Mouse (Mus musculus): ENCODE measurements around the gene Hat1. TPM values are rescaled to one million over a fixed set of nuclear protein-coding genes. Genes with fewer than 3 reads are reported as not detected.

The Hat1 gene
- polyA plus RNA-seq, 1 experiment from 2014 or later: 149 TPM

DNA sequence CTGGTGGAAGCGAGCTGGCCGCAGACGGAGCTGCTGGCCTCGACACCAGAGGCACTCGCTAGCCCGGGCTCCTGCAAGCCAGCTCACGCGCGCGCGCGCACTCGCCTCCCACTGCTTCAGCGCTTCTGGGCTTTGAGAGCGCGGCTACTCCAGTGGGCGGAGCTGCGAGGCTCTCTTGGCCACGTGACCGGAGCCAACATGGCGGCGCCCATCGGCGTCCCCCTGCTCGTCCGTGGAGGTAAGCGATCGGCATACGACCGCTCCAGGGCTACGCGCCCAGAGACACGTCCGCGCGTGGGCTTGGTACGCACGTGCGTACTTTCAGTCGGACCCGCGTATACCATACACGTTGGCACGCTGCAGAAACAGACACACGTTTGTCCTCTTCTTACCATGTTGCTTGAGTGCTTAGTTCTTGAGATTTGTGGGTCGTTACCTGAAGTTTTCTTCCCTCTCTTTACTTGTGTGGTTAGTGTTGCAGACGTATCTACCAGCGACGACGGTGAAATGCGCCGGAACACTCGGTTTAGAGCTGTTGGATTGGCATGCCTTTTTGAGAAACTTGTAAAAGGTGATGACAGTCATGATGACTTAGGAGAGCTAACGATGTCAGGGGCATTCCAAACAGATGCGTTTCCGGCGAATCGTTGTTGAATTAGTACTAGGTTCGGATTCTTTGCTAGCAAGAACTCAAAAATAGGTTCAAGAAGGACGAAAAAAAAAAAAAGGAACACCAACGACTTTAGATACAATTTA, 64.6 kb downstream of the Hat1 start, which contains the start of gene Metap1d:
Gene Metap1d, plus strand, starts transcription at position 116 of the 756 bp plus-strand sequence.
- peak within 1 kb of the TSS; percentile 60 for H3K9ac ChIP-seq (ENCODE audit: low read depth, low read length)
- ATAC-seq (ENCODE audit: low FRiP score, low TSS enrichment): peak; percentile 98
- peak within 1 kb of the TSS; percentile 51 for H3K4me2 ChIP-seq (replicated peaks; ENCODE audit: low read depth, low read length)
- peak within 1 kb of the TSS; percentile 49 for H3K4me3 ChIP-seq (ENCODE audit: low read length)
- no peaks in the 10 kb centered on the region for H3K27me3 ChIP-seq (ENCODE audit: control insufficient read depth, insufficient read depth, low read length)
- H3K9me3 ChIP-seq (ENCODE audit: control insufficient read depth, low read length): no peaks in the 10 kb centered on the region
- H3K27ac ChIP-seq (ENCODE audit: low read depth, low read length): no peak within 1 kb of the TSS
- no peaks in the 10 kb centered on the region for H3K4me1 ChIP-seq (ENCODE audit: control insufficient read depth, insufficient read depth, low read length)
- under 1% methylated on average over 60 of the region's 61 CpGs for WGBS
- H3K36me3 ChIP-seq (ENCODE audit: control insufficient read depth, insufficient read depth, low read length): no peaks in the 10 kb centered on the region

DNA sequence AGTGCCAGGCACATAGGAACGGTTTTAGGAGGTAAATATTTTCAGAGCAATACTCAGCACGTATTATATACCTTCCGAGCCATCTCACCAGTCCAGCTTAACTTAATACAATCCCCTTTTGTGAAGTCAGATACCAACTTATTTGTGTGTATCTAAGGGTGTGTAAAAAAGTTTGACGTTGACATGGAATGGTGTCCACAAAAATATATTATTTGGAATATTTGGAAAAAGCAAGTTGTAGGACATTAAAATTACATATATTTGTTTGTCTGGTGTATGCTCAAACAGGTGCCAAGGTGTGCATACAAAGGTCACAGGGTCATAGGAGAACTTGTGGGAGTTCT, 65.1 kb downstream of the Hat1 start:
- no peak for ATAC-seq (ENCODE audit: low FRiP score, low TSS enrichment)

GRCm38 (mm10) chr2:71458624-71459023, 69.9 kb downstream of the Hat1 start:
- WGBS: 80% methylated on average over 13 of the region's 13 CpGs
- no peaks in the 10 kb centered on the region for H3K27me3 ChIP-seq (ENCODE audit: control insufficient read depth, insufficient read depth, low read length)
- no peaks in the 10 kb centered on the region for H3K36me3 ChIP-seq (ENCODE audit: control insufficient read depth, insufficient read depth, low read length)
- H3K27ac ChIP-seq (ENCODE audit: low read depth, low read length): no peak overlapping the region
- no peaks in the 10 kb centered on the region for H3K4me1 ChIP-seq (ENCODE audit: control insufficient read depth, insufficient read depth, low read length)
- H3K4me2 ChIP-seq (replicated peaks; ENCODE audit: low read depth, low read length): no peak overlapping the region
- H3K4me3 ChIP-seq (ENCODE audit: low read length): no peak overlapping the region
- H3K9me3 ChIP-seq (ENCODE audit: control insufficient read depth, low read length): no peaks in the 10 kb centered on the region
- ATAC-seq (ENCODE audit: low FRiP score, low TSS enrichment): no peak
- H3K9ac ChIP-seq (ENCODE audit: low read depth, low read length): no peak overlapping the region

More for the DNA sequence above, 65.1 kb downstream of the Hat1 start:
- 40% methylated on average over 4 of the region's 4 CpGs for WGBS
- Histone ChIP-seq H3K4me3 (ENCODE audit: low read length) (peak overlapping the region; percentile 49), H3K27ac (ENCODE audit: low read depth, low read length) (no peak overlapping the region), H3K27me3 (ENCODE audit: control insufficient read depth, insufficient read depth, low read length) (no peaks in the 10 kb centered on the region), H3K9ac (ENCODE audit: low read depth, low read length) (peak overlapping the region; percentile 60; the same call in 1 of the 2 replicates), H3K9me3 (ENCODE audit: control insufficient read depth, low read length) (no peaks in the 10 kb centered on the region), H3K4me2 (replicated peaks; ENCODE audit: low read depth, low read length) (peak overlapping the region; percentile 51), H3K4me1 (ENCODE audit: control insufficient read depth, insufficient read depth, low read length) (no peaks in the 10 kb centered on the region), H3K36me3 (ENCODE audit: control insufficient read depth, insufficient read depth, low read length) (no peaks in the 10 kb centered on the region)

GRCm38 (mm10) chr2:71459659-71460058, 70.9 kb downstream of the Hat1 start:
- ATAC-seq (ENCODE audit: low FRiP score, low TSS enrichment): no peak
- H3K4me3 ChIP-seq (ENCODE audit: low read length): no peak overlapping the region
- no peak overlapping the region for H3K4me2 ChIP-seq (replicated peaks; ENCODE audit: low read depth, low read length)
- no peak overlapping the region for H3K27ac ChIP-seq (ENCODE audit: low read depth, low read length)
- H3K9ac ChIP-seq (ENCODE audit: low read depth, low read length): no peak overlapping the region
- no peaks in the 10 kb centered on the region for H3K4me1 ChIP-seq (ENCODE audit: control insufficient read depth, insufficient read depth, low read length)
- H3K36me3 ChIP-seq (ENCODE audit: control insufficient read depth, insufficient read depth, low read length): no peaks in the 10 kb centered on the region
- no peaks in the 10 kb centered on the region for H3K27me3 ChIP-seq (ENCODE audit: control insufficient read depth, insufficient read depth, low read length)
- 92% methylated on average over 1 of the region's 1 CpGs for WGBS
- no peaks in the 10 kb centered on the region for H3K9me3 ChIP-seq (ENCODE audit: control insufficient read depth, low read length)

DNA sequence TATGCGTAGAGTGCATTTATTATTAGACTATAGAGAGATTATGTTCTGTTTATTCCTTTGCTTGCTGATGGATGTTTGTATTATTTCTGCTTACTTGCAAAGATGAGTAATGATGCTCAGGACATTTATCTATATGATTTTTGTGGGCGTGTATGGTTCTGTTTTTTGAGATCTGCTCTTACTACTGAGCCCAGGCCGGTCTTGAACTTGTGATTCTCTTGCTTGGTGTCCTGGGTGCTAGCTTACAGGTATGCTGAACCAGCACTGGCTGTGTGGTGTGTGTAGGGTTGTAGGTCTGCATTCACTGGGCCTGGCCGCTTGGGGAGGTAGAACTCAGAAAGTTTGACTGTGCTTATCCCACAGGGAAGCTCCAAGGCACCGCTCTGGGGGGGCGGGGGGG, 72.4 kb downstream of the Hat1 start:
- Histone ChIP-seq H3K9ac (ENCODE audit: low read depth, low read length) (no peak overlapping the region), H3K4me2 (replicated peaks; ENCODE audit: low read depth, low read length) (no peak overlapping the region), H3K36me3 (ENCODE audit: control insufficient read depth, insufficient read depth, low read length) (no peaks in the 10 kb centered on the region), H3K27me3 (ENCODE audit: control insufficient read depth, insufficient read depth, low read length) (no peaks in the 10 kb centered on the region), H3K4me1 (ENCODE audit: control insufficient read depth, insufficient read depth, low read length) (no peaks in the 10 kb centered on the region), H3K9me3 (ENCODE audit: control insufficient read depth, low read length) (no peaks in the 10 kb centered on the region), H3K27ac (ENCODE audit: low read depth, low read length) (no peak overlapping the region), H3K4me3 (ENCODE audit: low read length) (no peak overlapping the region)
- WGBS: 83% methylated on average over 6 of the region's 6 CpGs
- no peak for ATAC-seq (ENCODE audit: low FRiP score, low TSS enrichment)

- Histone ChIP-seq H3K9ac (ENCODE audit: low read depth, low read length) (no peak overlapping the region), H3K4me1 (ENCODE audit: control insufficient read depth, insufficient read depth, low read length) (peaks cover under 1% of the 10 kb centered on the region; the same call in 1 of the 2 replicates), H3K27ac (ENCODE audit: low read depth, low read length) (no peak overlapping the region), H3K4me3 (ENCODE audit: low read length) (no peak overlapping the region), H3K36me3 (ENCODE audit: control insufficient read depth, insufficient read depth, low read length) (no peaks in the 10 kb centered on the region), H3K4me2 (replicated peaks; ENCODE audit: low read depth, low read length) (no peak overlapping the region), H3K9me3 (ENCODE audit: control insufficient read depth, low read length) (no peaks in the 10 kb centered on the region), H3K27me3 (ENCODE audit: control insufficient read depth, insufficient read depth, low read length) (no peaks in the 10 kb centered on the region)
- no peak for ATAC-seq (ENCODE audit: low FRiP score, low TSS enrichment)
- 71% methylated on average over 7 of the region's 7 CpGs for WGBS
Observed at GRCm38 (mm10) chr2:71461589-71461988, 72.8 kb downstream of the Hat1 start.

DNA sequence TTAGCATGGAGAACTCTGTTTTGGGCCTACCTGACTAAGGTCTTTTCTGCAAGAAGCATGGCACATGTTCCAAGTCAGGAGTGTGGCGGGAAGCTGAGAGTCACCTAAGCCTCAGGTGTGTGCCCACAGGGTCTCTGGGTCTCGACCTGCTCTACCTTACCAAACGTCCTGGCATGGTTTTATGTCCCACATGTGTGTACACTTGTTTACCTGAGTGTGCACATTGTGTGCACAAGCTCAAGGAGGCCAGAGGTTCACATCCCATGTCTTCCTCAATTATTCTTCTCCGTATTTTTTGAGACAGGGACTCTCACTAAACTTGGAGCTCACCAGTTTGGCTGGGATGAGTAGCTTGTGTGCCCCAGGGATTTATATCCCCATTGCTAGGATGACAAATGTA, 73.3 kb downstream of the Hat1 start:
- no peak for ATAC-seq (ENCODE audit: low FRiP score, low TSS enrichment)
- 83% methylated on average over 4 of the region's 4 CpGs for WGBS
- H3K9me3 ChIP-seq (ENCODE audit: control insufficient read depth, low read length): no peaks in the 10 kb centered on the region
- H3K4me3 ChIP-seq (ENCODE audit: low read length): no peak overlapping the region
- peaks cover 6% of the 10 kb centered on the region for H3K4me1 ChIP-seq (ENCODE audit: control insufficient read depth, insufficient read depth, low read length)
- H3K27me3 ChIP-seq (ENCODE audit: control insufficient read depth, insufficient read depth, low read length): no peaks in the 10 kb centered on the region
- no peak overlapping the region for H3K4me2 ChIP-seq (replicated peaks; ENCODE audit: low read depth, low read length)
- no peak overlapping the region for H3K27ac ChIP-seq (ENCODE audit: low read depth, low read length)
- H3K9ac ChIP-seq (ENCODE audit: low read depth, low read length): no peak overlapping the region
- no peaks in the 10 kb centered on the region for H3K36me3 ChIP-seq (ENCODE audit: control insufficient read depth, insufficient read depth, low read length)

DNA sequence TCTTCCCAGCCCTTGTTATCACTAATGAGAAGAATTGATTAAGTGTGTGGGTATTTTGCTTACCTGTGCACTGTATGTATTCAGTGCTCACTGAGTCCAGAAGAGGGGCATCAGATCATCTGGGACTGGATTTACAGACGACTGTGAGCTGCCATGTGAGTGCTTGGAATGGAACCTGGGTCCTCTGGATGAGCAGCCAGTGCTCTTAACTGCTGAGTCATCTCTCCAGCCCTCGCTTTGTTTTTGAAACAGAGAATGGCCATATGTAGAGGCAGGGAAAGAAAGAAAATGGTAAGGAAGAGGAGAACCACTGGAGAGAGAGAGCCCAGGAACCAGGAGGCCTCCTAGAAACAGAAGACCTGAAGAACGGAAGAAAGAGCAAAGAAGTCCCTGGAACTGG, 73.8 kb downstream of the Hat1 start:
- no peak for ATAC-seq (ENCODE audit: low FRiP score, low TSS enrichment)
- Histone ChIP-seq H3K27me3 (ENCODE audit: control insufficient read depth, insufficient read depth, low read length) (no peaks in the 10 kb centered on the region), H3K36me3 (ENCODE audit: control insufficient read depth, insufficient read depth, low read length) (no peaks in the 10 kb centered on the region), H3K4me3 (ENCODE audit: low read length) (no peak overlapping the region), H3K9ac (ENCODE audit: low read depth, low read length) (no peak overlapping the region), H3K27ac (ENCODE audit: low read depth, low read length) (no peak overlapping the region), H3K4me1 (ENCODE audit: control insufficient read depth, insufficient read depth, low read length) (peaks cover 9% of the 10 kb centered on the region), H3K4me2 (replicated peaks; ENCODE audit: low read depth, low read length) (no peak overlapping the region), H3K9me3 (ENCODE audit: control insufficient read depth, low read length) (no peaks in the 10 kb centered on the region)
- WGBS: 77% methylated on average over 3 of the region's 3 CpGs

- Histone ChIP-seq H3K9me3 (ENCODE audit: control insufficient read depth, low read length) (no peaks in the 10 kb centered on the region), H3K36me3 (ENCODE audit: control insufficient read depth, insufficient read depth, low read length) (no peaks in the 10 kb centered on the region), H3K4me3 (ENCODE audit: low read length) (no peak overlapping the region), H3K27ac (ENCODE audit: low read depth, low read length) (no peak overlapping the region), H3K4me2 (replicated peaks; ENCODE audit: low read depth, low read length) (no peak overlapping the region), H3K27me3 (ENCODE audit: control insufficient read depth, insufficient read depth, low read length) (no peaks in the 10 kb centered on the region), H3K9ac (ENCODE audit: low read depth, low read length) (no peak overlapping the region), H3K4me1 (ENCODE audit: control insufficient read depth, insufficient read depth, low read length) (peaks cover 9% of the 10 kb centered on the region)
- peak; percentile 72; the same call in 1 of the 2 replicates for ATAC-seq (ENCODE audit: low FRiP score, low TSS enrichment)
- WGBS: 16% methylated on average over 5 of the region's 6 CpGs
Observed at GRCm38 (mm10) chr2:71466103-71466502, 77.3 kb downstream of the Hat1 start.

All from kidney, embryonic 14.5 days (tissue).